Mouse (Mus musculus): ENCODE measurements around the gene Mslnl. TPM values are rescaled to one million over a fixed set of nuclear protein-coding genes. Genes with fewer than 3 reads are reported as not detected.

Mslnl gene
- total RNA-seq, 1 experiment, result 0.27 TPM

- Histone ChIP-seq H3K27ac (ENCODE audit: insufficient read depth, low read depth, low read length, poor library complexity, severe bottlenecking) (no peak overlapping the region), H3K4me1 (ENCODE audit: control insufficient read depth in 2 of 2, insufficient read depth in 2 of 2, low read length in 2 of 2, poor library complexity in 1 of 2) (peaks cover 4 to 10% of the 10 kb centered on the region in 2 experiments; a peak in 2 of 4 replicates), H3K9me3 (ENCODE audit: control insufficient read depth, insufficient read depth, low read depth, low read length) (no peaks in the 10 kb centered on the region), H3K36me3 (ENCODE audit: control insufficient read depth, insufficient read depth, low read length, poor library complexity, severe bottlenecking) (no peaks in the 10 kb centered on the region), H3K4me3 (ENCODE audit: insufficient read depth in 1 of 2, low read depth in 1 of 2, low read length in 2 of 2, poor library complexity in 1 of 2, severe bottlenecking in 1 of 2) (no peak overlapping the region), H3K9ac (ENCODE audit: insufficient read depth, low read depth, low read length, poor library complexity, severe bottlenecking) (no peak overlapping the region)
- no peak for DNase-seq (ENCODE audit: low read depth, low spot score)
- TF ChIP-seq ZNF384 (IDR thresholded peaks at IDR 0.05; ENCODE audit: low read depth, low read length), result no peak
- TF ChIP-seq HCFC1 (IDR thresholded peaks at IDR 0.05; ENCODE audit: borderline replicate concordance, insufficient read depth, low read length), result no peak
- no peak for TF ChIP-seq MAFK (IDR thresholded peaks at IDR 0.05; ENCODE audit: insufficient read depth, low read depth, low read length)
- TF ChIP-seq ZC3H11A (IDR thresholded peaks at IDR 0.05; ENCODE audit: borderline replicate concordance, low read depth, low read length), result no peak
- no peak for TF ChIP-seq CHD2 (IDR thresholded peaks at IDR 0.05; ENCODE audit: low read depth, low read length)
- in situ Hi-C loops (cut with MboI; ENCODE audit: low sequenced_read_pairs in 2 of 2, unreplicated experiment in 2 of 2), result no loop called here
These were observed 30.0 kb downstream of the Mslnl start for GRCm38 (mm10) chr17:25765886-25766285.

GRCm38 (mm10) chr17:25769331-25769730 is 33.5 kb downstream of the Mslnl start:
- peaks cover 1 to 2% of the 10 kb centered on the region in 2 experiments; a peak in 1 of 4 replicates for H3K4me1 ChIP-seq (ENCODE audit: control insufficient read depth in 2 of 2, insufficient read depth in 2 of 2, low read length in 2 of 2, poor library complexity in 1 of 2)
- no peak overlapping the region for H3K4me3 ChIP-seq (ENCODE audit: insufficient read depth in 1 of 2, low read depth in 1 of 2, low read length in 2 of 2, poor library complexity in 1 of 2, severe bottlenecking in 1 of 2)
- DNase-seq (ENCODE audit: low read depth, low spot score), result no peak
- H3K36me3 ChIP-seq (ENCODE audit: control insufficient read depth, insufficient read depth, low read length, poor library complexity, severe bottlenecking), result no peaks in the 10 kb centered on the region
- in situ Hi-C loops (cut with MboI; ENCODE audit: low sequenced_read_pairs in 2 of 2, unreplicated experiment in 2 of 2), result no loop called here
- TF ChIP-seq HCFC1 (IDR thresholded peaks at IDR 0.05; ENCODE audit: borderline replicate concordance, insufficient read depth, low read length), result no peak
- no peak for TF ChIP-seq ZNF384 (IDR thresholded peaks at IDR 0.05; ENCODE audit: low read depth, low read length)
- TF ChIP-seq CHD2 (IDR thresholded peaks at IDR 0.05; ENCODE audit: low read depth, low read length), result no peak
- TF ChIP-seq MAFK (IDR thresholded peaks at IDR 0.05; ENCODE audit: insufficient read depth, low read depth, low read length), result no peak
- H3K27ac ChIP-seq (ENCODE audit: insufficient read depth, low read depth, low read length, poor library complexity, severe bottlenecking), result no peak overlapping the region
- H3K9me3 ChIP-seq (ENCODE audit: control insufficient read depth, insufficient read depth, low read depth, low read length), result no peaks in the 10 kb centered on the region
- no peak overlapping the region for H3K9ac ChIP-seq (ENCODE audit: insufficient read depth, low read depth, low read length, poor library complexity, severe bottlenecking)

- H3K4me3 ChIP-seq (ENCODE audit: insufficient read depth in 1 of 2, low read depth in 1 of 2, low read length in 2 of 2, poor library complexity in 1 of 2, severe bottlenecking in 1 of 2), result peak within 1 kb of the TSS; percentile 86 to 93
- TF ChIP-seq ZNF384 (IDR thresholded peaks at IDR 0.05; ENCODE audit: low read depth, low read length), result no peak
- TF ChIP-seq ZC3H11A (IDR thresholded peaks at IDR 0.05; ENCODE audit: borderline replicate concordance, low read depth, low read length), result no peak
- TF ChIP-seq MAFK (IDR thresholded peaks at IDR 0.05; ENCODE audit: insufficient read depth, low read depth, low read length), result no peak
- peak; percentile 98 for TF ChIP-seq HCFC1 (IDR thresholded peaks at IDR 0.05; ENCODE audit: borderline replicate concordance, insufficient read depth, low read length)
- H3K9me3 ChIP-seq (ENCODE audit: control insufficient read depth, insufficient read depth, low read depth, low read length), result no peaks in the 10 kb centered on the region
- H3K27ac ChIP-seq (ENCODE audit: insufficient read depth, low read depth, low read length, poor library complexity, severe bottlenecking), result no peak within 1 kb of the TSS
- H3K4me1 ChIP-seq (ENCODE audit: control insufficient read depth in 2 of 2, insufficient read depth in 2 of 2, low read length in 2 of 2, poor library complexity in 1 of 2), result peaks cover 2 to 3% of the 10 kb centered on the region in 2 experiments; a peak in 1 of 4 replicates
- H3K36me3 ChIP-seq (ENCODE audit: control insufficient read depth, insufficient read depth, low read length, poor library complexity, severe bottlenecking), result peaks cover 8% of the 10 kb centered on the region
- peak within 1 kb of the TSS; percentile 93 for H3K9ac ChIP-seq (ENCODE audit: insufficient read depth, low read depth, low read length, poor library complexity, severe bottlenecking)
- in situ Hi-C loops (cut with MboI; ENCODE audit: low sequenced_read_pairs in 2 of 2, unreplicated experiment in 2 of 2), result no loop called here
- peak; percentile 99 for DNase-seq (ENCODE audit: low read depth, low spot score)
These were observed 37.8 kb downstream of the Mslnl start, which contains the start of gene Narfl for GRCm38 (mm10) chr17:25773549-25774120. Narfl (plus strand) TSS chr17:25773776.

- in situ Hi-C loops (cut with MboI; ENCODE audit: low sequenced_read_pairs in 2 of 2, unreplicated experiment in 2 of 2), result no loop called here
- DNase-seq (ENCODE audit: low read depth, low spot score), result no peak
- H3K9me3 ChIP-seq (ENCODE audit: control insufficient read depth, insufficient read depth, low read depth, low read length), result no peaks in the 10 kb centered on the region
- no peak overlapping the region for H3K4me3 ChIP-seq (ENCODE audit: insufficient read depth in 1 of 2, low read depth in 1 of 2, low read length in 2 of 2, poor library complexity in 1 of 2, severe bottlenecking in 1 of 2)
- H3K27ac ChIP-seq (ENCODE audit: insufficient read depth, low read depth, low read length, poor library complexity, severe bottlenecking), result no peak overlapping the region
- peaks cover 2 to 3% of the 10 kb centered on the region in 2 experiments; a peak in 1 of 4 replicates for H3K4me1 ChIP-seq (ENCODE audit: control insufficient read depth in 2 of 2, insufficient read depth in 2 of 2, low read length in 2 of 2, poor library complexity in 1 of 2)
- peaks cover 20% of the 10 kb centered on the region for H3K36me3 ChIP-seq (ENCODE audit: control insufficient read depth, insufficient read depth, low read length, poor library complexity, severe bottlenecking)
- TF ChIP-seq MAFK (IDR thresholded peaks at IDR 0.05; ENCODE audit: insufficient read depth, low read depth, low read length), result no peak
- TF ChIP-seq CHD2 (IDR thresholded peaks at IDR 0.05; ENCODE audit: low read depth, low read length), result no peak
- no peak for TF ChIP-seq ZC3H11A (IDR thresholded peaks at IDR 0.05; ENCODE audit: borderline replicate concordance, low read depth, low read length)
- no peak for TF ChIP-seq HCFC1 (IDR thresholded peaks at IDR 0.05; ENCODE audit: borderline replicate concordance, insufficient read depth, low read length)
- no peak for TF ChIP-seq ZNF384 (IDR thresholded peaks at IDR 0.05; ENCODE audit: low read depth, low read length)
- no peak overlapping the region for H3K9ac ChIP-seq (ENCODE audit: insufficient read depth, low read depth, low read length, poor library complexity, severe bottlenecking)
These were observed 39.6 kb downstream of the Mslnl start for GRCm38 (mm10) chr17:25775318-25776062.
